Mouse (Mus musculus): ENCODE measurements around the gene Mthfsd. TPM values are rescaled to one million over a fixed set of nuclear protein-coding genes. Genes with fewer than 3 reads are reported as not detected.

Mthfsd gene
- polyA plus RNA-seq, 1 experiment from 2014 or later = 65.9 TPM

GRCm38 (mm10) chr8:121062521-121062920, 45.7 kb downstream of the Mthfsd start:
- Histone ChIP-seq H3K27ac (ENCODE audit: low read length) (no peak overlapping the region), H3K4me1 (ENCODE audit: control insufficient read depth, insufficient read depth, low read length) (no peaks in the 10 kb centered on the region), H3K4me2 (replicated peaks; ENCODE audit: low read depth, low read length) (no peak overlapping the region), H3K9me3 (ENCODE audit: control insufficient read depth, low read depth, low read length) (no peaks in the 10 kb centered on the region), H3K27me3 (ENCODE audit: control insufficient read depth, insufficient read depth, low read length) (no peaks in the 10 kb centered on the region), H3K4me3 (ENCODE audit: low read depth, low read length) (no peak overlapping the region), H3K36me3 (ENCODE audit: control insufficient read depth, insufficient read depth, low read length) (peaks cover 25% of the 10 kb centered on the region), H3K9ac (replicated peaks; ENCODE audit: low read depth, low read length) (no peak overlapping the region)
- no peak for ATAC-seq (ENCODE audit: insufficient number of reproducible peaks, insufficient read depth, low FRiP score, low read depth)
- WGBS = 93% methylated on average over 6 of the region's 6 CpGs

- H3K4me2 ChIP-seq (replicated peaks; ENCODE audit: low read depth, low read length) = no peak overlapping the region
- H3K4me3 ChIP-seq (ENCODE audit: low read depth, low read length) = no peak overlapping the region
- H3K9ac ChIP-seq (replicated peaks; ENCODE audit: low read depth, low read length) = no peak overlapping the region
- whole genome bisulfite sequencing = 87% methylated on average over 7 of the region's 7 CpGs
- H3K36me3 ChIP-seq (ENCODE audit: control insufficient read depth, insufficient read depth, low read length) = peaks cover 18% of the 10 kb centered on the region
- ATAC-seq (ENCODE audit: insufficient number of reproducible peaks, insufficient read depth, low FRiP score, low read depth) = no peak
- no peak overlapping the region for H3K27ac ChIP-seq (ENCODE audit: low read length)
- no peaks in the 10 kb centered on the region for H3K9me3 ChIP-seq (ENCODE audit: control insufficient read depth, low read depth, low read length)
- H3K4me1 ChIP-seq (ENCODE audit: control insufficient read depth, insufficient read depth, low read length) = no peaks in the 10 kb centered on the region
- H3K27me3 ChIP-seq (ENCODE audit: control insufficient read depth, insufficient read depth, low read length) = no peaks in the 10 kb centered on the region
Observed at GRCm38 (mm10) chr8:121059098-121059497, 49.1 kb downstream of the Mthfsd start.

- 64% methylated on average over 9 of the region's 9 CpGs for WGBS
- no peaks in the 10 kb centered on the region for H3K27me3 ChIP-seq (ENCODE audit: control insufficient read depth, insufficient read depth, low read length)
- peaks cover 18% of the 10 kb centered on the region for H3K36me3 ChIP-seq (ENCODE audit: control insufficient read depth, insufficient read depth, low read length)
- H3K4me3 ChIP-seq (ENCODE audit: low read depth, low read length) = no peak overlapping the region
- no peak overlapping the region for H3K4me2 ChIP-seq (replicated peaks; ENCODE audit: low read depth, low read length)
- no peak for ATAC-seq (ENCODE audit: insufficient number of reproducible peaks, insufficient read depth, low FRiP score, low read depth)
- H3K27ac ChIP-seq (ENCODE audit: low read length) = no peak overlapping the region
- H3K4me1 ChIP-seq (ENCODE audit: control insufficient read depth, insufficient read depth, low read length) = no peaks in the 10 kb centered on the region
- H3K9ac ChIP-seq (replicated peaks; ENCODE audit: low read depth, low read length) = no peak overlapping the region
- H3K9me3 ChIP-seq (ENCODE audit: control insufficient read depth, low read depth, low read length) = no peaks in the 10 kb centered on the region
Observed at GRCm38 (mm10) chr8:121058081-121058480, 50.1 kb downstream of the Mthfsd start.

GRCm38 (mm10) chr8:121047441-121047840, 60.8 kb downstream of the Mthfsd start:
- H3K4me3 ChIP-seq (ENCODE audit: low read depth, low read length) = no peak overlapping the region
- no peaks in the 10 kb centered on the region for H3K27me3 ChIP-seq (ENCODE audit: control insufficient read depth, insufficient read depth, low read length)
- no peak overlapping the region for H3K4me2 ChIP-seq (replicated peaks; ENCODE audit: low read depth, low read length)
- peaks cover 18% of the 10 kb centered on the region for H3K4me1 ChIP-seq (ENCODE audit: control insufficient read depth, insufficient read depth, low read length)
- H3K36me3 ChIP-seq (ENCODE audit: control insufficient read depth, insufficient read depth, low read length) = no peaks in the 10 kb centered on the region
- 73% methylated on average over 9 of the region's 9 CpGs for WGBS
- ATAC-seq (ENCODE audit: insufficient number of reproducible peaks, insufficient read depth, low FRiP score, low read depth) = no peak
- H3K9me3 ChIP-seq (ENCODE audit: control insufficient read depth, low read depth, low read length) = no peaks in the 10 kb centered on the region
- no peak overlapping the region for H3K9ac ChIP-seq (replicated peaks; ENCODE audit: low read depth, low read length)
- H3K27ac ChIP-seq (ENCODE audit: low read length) = no peak overlapping the region

GRCm38 (mm10) chr8:121043719-121044440, 64.3 kb downstream of the Mthfsd start:
- no peak overlapping the region for H3K9ac ChIP-seq (replicated peaks; ENCODE audit: low read depth, low read length)
- peak overlapping the region; percentile 74 for H3K27ac ChIP-seq (ENCODE audit: low read length)
- H3K27me3 ChIP-seq (ENCODE audit: control insufficient read depth, insufficient read depth, low read length) = no peaks in the 10 kb centered on the region
- ATAC-seq (ENCODE audit: insufficient number of reproducible peaks, insufficient read depth, low FRiP score, low read depth) = peak; percentile 65; the same call in 1 of the 2 replicates
- peak overlapping the region; percentile 29 for H3K4me2 ChIP-seq (replicated peaks; ENCODE audit: low read depth, low read length)
- no peaks in the 10 kb centered on the region for H3K36me3 ChIP-seq (ENCODE audit: control insufficient read depth, insufficient read depth, low read length)
- peaks cover 14% of the 10 kb centered on the region for H3K4me1 ChIP-seq (ENCODE audit: control insufficient read depth, insufficient read depth, low read length)
- 8% methylated on average over 19 of the region's 19 CpGs for WGBS
- no peaks in the 10 kb centered on the region for H3K9me3 ChIP-seq (ENCODE audit: control insufficient read depth, low read depth, low read length)
- H3K4me3 ChIP-seq (ENCODE audit: low read depth, low read length) = no peak overlapping the region

Small RNA genes lying within 50 kb of the gene (microRNA-seq; reads per million reads assigned to microRNA genes)
- not detected for gene Gm27530

Other genes starting within 250 kb of the Mthfsd start
- gene Foxf1, start 24.0 kb downstream of the Mthfsd start, polyA plus RNA-seq (2014; fragmentation: Nextera tagmentation; extraction: Ambion mirVana) = 147 and 163 TPM in 2 replicates
- 0.20 and 0.56 TPM in 2 replicates for gene Foxc2, start 7.8 kb upstream of the Mthfsd start, polyA plus RNA-seq (2014; fragmentation: Nextera tagmentation; extraction: Ambion mirVana)
- gene Foxl1, start 19.5 kb upstream of the Mthfsd start, polyA plus RNA-seq (2014; fragmentation: Nextera tagmentation; extraction: Ambion mirVana) = 6.9 and 7.0 TPM in 2 replicates

Measured in stomach, embryonic 14.5 days (tissue).